Mouse (Mus musculus): ENCODE results near the gene Olfr628.
"Not testable (repeated sequence)": the region's sequence is repeated elsewhere in the genome, so short reads cannot be mapped to it uniquely, and the experiment has no call there.

Gene Olfr628

DNA sequence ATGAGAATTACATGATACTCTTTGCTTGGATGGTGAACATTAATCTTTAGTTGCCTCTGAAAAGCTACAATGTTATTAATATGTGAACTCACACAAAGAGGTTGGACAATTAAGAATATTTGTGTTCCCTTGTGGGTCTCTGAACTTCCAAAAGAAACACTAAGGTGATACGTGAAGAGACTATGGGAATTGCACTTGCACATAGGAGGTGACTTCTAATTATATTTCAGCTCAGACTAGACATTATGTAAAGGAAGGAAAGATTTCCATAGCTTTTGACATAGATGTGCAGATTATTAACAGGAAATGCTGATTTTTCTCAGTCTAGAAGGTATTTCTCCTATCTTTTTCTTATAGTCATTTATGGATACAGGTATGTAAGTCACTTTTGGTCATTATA, at the start of gene Olfr628:
TSS of gene Olfr628 (plus strand) at position 301 of the 400 bp plus-strand sequence.
- DNase-seq (ENCODE audit: low read depth in 1 of 2, low spot score in 2 of 2): no peak

DNA sequence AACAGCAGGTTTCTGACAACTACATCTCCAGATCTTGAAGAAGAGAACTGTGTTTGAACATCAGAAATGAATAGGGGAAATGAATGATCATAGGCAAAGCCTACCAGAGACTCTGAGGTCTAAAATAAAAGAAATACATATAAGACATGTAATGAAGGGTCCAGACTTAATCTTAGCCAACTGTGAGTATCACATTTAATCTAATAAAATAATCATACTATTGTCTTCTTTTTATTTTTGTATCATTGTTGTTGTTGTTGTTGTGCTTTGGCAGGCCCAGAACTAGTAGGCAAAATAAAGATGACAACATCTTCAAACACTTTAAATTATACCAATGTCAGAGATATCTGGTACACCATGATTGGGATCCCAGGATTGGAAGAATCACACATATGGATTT, 47.8 kb upstream of the Olfr628 start, which contains the start of gene Olfr625-ps1:
TSS of gene Olfr625-ps1 (plus strand) at position 301 of the 400 bp plus-strand sequence.
- no peak for DNase-seq (ENCODE audit: low read depth in 1 of 2, low spot score in 2 of 2)

GRCm38 (mm10) chr7:103699469-103699868, 30.7 kb upstream of the Olfr628 start:
- DNase-seq (ENCODE audit: low read depth in 1 of 2, low spot score in 2 of 2): no peak

DNA sequence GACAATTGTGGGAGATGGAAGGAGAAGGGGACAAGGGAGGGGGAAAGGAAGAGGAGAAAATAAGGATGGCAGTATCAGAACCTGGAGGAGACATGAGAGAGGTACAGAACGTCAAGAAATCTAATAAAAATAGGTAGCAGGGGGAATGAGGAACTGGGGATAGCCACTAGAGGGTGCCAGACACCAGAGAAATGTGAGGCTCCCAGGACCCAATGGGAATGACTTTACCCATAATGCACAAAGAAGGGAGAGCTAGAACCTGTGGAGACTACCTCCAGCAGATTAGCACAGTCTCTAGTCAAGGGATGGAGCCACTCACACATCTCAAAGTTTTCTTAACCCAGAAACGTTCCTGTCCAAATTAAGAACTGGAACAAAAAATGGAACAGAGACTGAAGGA, 18.1 kb upstream of the Olfr628 start:
- no peak for DNase-seq (ENCODE audit: low read depth in 1 of 2, low spot score in 2 of 2)

DNA sequence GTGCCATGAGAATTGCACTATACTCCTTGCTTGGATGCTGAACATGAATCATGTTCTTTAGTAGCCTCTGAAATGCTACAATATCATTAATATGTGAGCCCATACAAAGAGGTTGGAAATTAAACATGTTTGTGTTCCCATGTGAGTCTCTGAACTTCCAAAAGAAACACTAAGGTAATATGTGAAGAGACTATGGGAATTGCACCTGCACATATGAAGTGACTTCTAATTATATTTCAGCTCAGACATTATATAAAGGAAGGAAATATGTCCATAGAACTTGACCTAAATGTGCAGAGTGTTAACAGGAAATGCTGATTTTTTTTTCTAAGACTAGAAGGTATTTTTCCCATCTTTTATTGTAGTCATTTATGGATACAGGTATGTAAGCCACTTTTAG, 15.8 kb upstream of the Olfr628 start, which contains the start of gene Olfr243:
TSS of gene Olfr243 (plus strand) at position 301 of the 400 bp plus-strand sequence.
- no peak for DNase-seq (ENCODE audit: low read depth in 1 of 2, low spot score in 2 of 2)

DNA sequence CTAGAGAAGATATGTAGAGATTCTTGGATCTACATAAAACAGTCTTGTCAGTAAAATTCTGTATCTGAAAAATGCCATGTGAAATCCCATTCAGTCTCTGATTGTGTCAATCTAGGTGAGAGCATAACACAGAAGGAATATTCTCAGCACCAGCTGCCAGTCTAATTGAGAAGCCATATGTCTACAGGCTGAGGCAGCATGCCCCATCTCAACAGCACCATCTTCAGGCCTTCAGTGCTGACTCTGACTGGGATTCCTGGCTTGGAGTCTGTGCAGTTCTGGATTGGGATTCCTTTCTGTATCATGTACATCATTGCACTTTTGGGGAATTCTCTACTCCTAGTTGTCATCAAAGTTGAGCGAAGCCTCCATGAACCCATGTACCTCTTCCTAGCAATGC, 13.8 kb upstream of the Olfr628 start:
- DNase-seq (ENCODE audit: low read depth in 1 of 2, low spot score in 2 of 2): not testable (repeated sequence)

DNA sequence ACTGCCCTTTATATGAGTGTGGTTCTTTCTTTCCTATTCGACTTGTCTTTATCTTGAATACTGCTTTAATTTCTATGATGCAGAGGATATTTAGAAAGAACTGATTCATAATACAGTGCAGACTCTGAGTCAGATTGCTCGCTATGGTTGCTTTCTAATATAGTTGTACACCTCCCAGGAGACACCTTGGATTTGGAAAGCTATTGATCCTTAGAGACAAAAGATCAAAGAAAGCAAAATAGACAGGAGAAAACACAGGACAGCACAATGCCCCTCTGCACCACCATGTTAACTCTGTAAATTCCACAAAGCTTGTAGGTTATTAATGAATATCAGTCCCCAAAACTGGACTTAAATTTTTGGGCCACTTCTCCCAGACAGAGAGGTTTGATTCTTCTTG, 14.7 kb downstream of the Olfr628 start, which contains the start of gene Olfr629:
TSS of gene Olfr629 (minus strand) at position 101 of the 400 bp plus-strand sequence.
- no peak for DNase-seq (ENCODE audit: low read depth in 1 of 2, low spot score in 2 of 2)

DNA sequence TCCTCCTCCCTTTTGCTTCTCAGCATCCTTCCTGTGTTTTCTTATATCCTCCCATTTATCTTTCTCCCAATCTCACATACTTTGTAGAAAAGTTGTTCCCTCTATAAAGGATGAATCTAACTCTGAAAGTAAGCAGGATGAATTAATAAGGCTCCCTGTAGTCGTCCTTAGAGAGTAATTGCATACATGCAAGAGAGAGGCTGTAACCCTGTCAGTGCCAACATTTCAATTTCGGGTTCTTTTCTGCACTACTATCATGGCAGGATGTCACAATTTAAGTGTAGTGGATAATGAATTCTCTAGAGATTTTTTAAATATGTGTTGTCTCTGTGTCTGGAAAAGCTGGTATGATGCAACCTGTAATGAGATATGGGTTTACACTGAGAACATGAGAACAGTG, 27.1 kb downstream of the Olfr628 start, which contains the start of gene Olfr630:
TSS of gene Olfr630 (minus strand) at position 101 of the 400 bp plus-strand sequence.
- DNase-seq (ENCODE audit: low read depth in 1 of 2, low spot score in 2 of 2): no peak

DNA sequence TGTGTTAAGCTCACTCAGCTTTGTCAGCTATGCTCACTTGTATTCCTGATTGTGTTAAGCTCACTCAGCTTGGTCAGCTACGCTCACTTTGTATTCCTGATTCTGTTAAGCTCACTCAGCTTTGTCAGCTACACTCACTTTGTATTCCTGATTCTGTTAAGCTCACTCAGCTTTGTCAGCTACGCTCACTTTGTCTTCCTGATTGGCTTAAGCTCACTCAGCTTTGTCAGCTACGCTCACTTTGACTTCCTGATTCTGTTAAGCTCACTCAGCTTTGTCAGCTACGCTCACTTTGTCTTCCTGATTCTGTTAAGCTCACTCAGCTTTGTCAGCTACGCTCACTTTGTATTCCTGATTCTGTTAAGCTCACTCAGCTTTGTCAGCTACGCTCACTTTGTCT, 32.0 kb downstream of the Olfr628 start:
- DNase-seq (ENCODE audit: low read depth in 1 of 2, low spot score in 2 of 2): not testable (repeated sequence)

GRCm38 (mm10) chr7:103767687-103768086, 37.5 kb downstream of the Olfr628 start:
- not testable (repeated sequence) for DNase-seq (ENCODE audit: low read depth in 1 of 2, low spot score in 2 of 2)

GRCm38 (mm10) chr7:103771494-103771893, 41.3 kb downstream of the Olfr628 start, which contains the start of gene Olfr69:
Olfr69 (minus strand) TSS chr7:103771594.
- no peak for DNase-seq (ENCODE audit: low read depth in 1 of 2, low spot score in 2 of 2)

DNA sequence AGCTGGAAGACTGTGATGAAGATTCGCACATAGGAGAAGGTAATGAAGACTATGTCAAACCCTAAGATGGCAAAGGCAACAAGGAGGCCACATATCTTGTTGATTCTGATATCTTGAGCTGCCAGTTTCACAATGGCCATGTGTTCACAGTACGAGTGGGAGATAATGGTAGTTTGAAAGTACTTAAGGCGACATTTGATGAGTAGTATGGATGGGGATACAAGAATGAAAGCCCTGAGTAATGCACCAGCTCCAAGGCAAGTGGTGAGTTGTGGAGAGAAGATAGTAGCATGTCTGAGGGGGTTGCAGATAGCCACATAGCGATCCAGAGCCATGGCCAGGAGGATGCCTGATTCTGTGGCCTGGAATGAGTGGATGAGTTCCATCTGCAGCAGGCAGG, 47.5 kb downstream of the Olfr628 start:
- not testable (repeated sequence) for DNase-seq (ENCODE audit: low read depth in 1 of 2, low spot score in 2 of 2)

DNA sequence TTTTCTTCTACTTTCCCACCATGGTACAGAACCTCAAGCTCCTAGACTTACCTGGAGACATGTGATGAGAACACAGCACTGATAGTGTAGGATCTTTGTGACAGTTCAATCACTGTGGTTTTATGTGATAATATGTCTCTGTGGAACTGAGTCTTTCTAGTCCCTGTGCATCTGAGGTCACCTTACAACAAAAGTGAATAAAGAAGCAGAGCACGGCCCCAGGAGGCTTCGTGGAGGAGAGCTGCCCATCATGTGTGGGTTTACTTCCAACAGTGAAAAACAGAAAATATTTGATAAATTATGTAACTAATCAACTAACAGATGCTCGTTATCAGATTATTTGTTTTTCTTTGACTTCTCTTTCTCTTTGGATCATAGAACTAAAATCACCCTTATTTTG, 49.4 kb downstream of the Olfr628 start, which contains the start of gene Olfr68:
TSS of gene Olfr68 (minus strand) at position 101 of the 400 bp plus-strand sequence.
- DNase-seq (ENCODE audit: low read depth in 1 of 2, low spot score in 2 of 2): no peak

Measured in monocyte, adult 2 months (primary cell).